Mouse (Mus musculus) limb, embryonic 11.5 days (tissue): ENCODE results near the gene Camta2. TPM values are rescaled to one million over a fixed set of nuclear protein-coding genes. Genes with fewer than 3 reads are reported as not detected.
A peak's percentile ranks its signal among the peaks of the same experiment; 100 is the strongest.

ENCODE experiments used
- ATAC-seq: fragments of 200-750 bp; cut with Nextera tagmentation; 2 replicates; pipeline ENCODE4 v1.8.0; 2017; ENCODE audit warnings: low read depth; ENCODE audit not compliant: insufficient number of reproducible peaks, low FRiP score, low TSS enrichment
- DNase-seq: peaks from one replicate; pipeline ENCODE4 v3.0.0-alpha.2; 2015; ENCODE audit warnings: low spot score
- H3K27ac ChIP-seq: fragments of 300-500 bp; sonication (generic); replicated peaks from 2 replicates; pipeline ENCODE4 v1.5.1; 2014; ENCODE audit warnings: low read depth, mild to moderate bottlenecking, low read length
- H3K27me3 ChIP-seq: fragments of 300-500 bp; sonication (generic); 2 replicates; pipeline ENCODE4 v1.6.1; 2014; ENCODE audit warnings: mild to moderate bottlenecking, low read length, mixed read lengths; ENCODE audit not compliant: control insufficient read depth, insufficient read depth
- H3K36me3 ChIP-seq: fragments of 300-500 bp; sonication (generic); 2 replicates; pipeline ENCODE4 v1.6.1; 2014; ENCODE audit warnings: mild to moderate bottlenecking, low read length, moderate library complexity, mixed read lengths; ENCODE audit not compliant: control insufficient read depth, insufficient read depth
- H3K4me1 ChIP-seq: fragments of 300-500 bp; sonication (generic); 2 replicates; pipeline ENCODE4 v1.6.1; 2014; ENCODE audit warnings: low read length, mixed read lengths; ENCODE audit not compliant: control insufficient read depth, insufficient read depth
- H3K4me2 ChIP-seq: fragments of 300-500 bp; sonication (generic); 2 replicates; pipeline ENCODE4 v1.6.1; 2014; ENCODE audit warnings: low read depth, mild to moderate bottlenecking, moderate library complexity; ENCODE audit not compliant: severe bottlenecking
- H3K4me3 ChIP-seq: fragments of 300-500 bp; sonication (generic); 2 replicates; pipeline ENCODE4 v1.5.1; 2014; ENCODE audit warnings: low read depth, low read length
- H3K9ac ChIP-seq: fragments of 300-500 bp; sonication (generic); 2 replicates; pipeline ENCODE4 v1.6.1; 2014; ENCODE audit warnings: mild to moderate bottlenecking, low read length
- H3K9me3 ChIP-seq: fragments of 300-500 bp; sonication (generic); 2 replicates; pipeline ENCODE4 v1.6.1; 2016; ENCODE audit warnings: low read length; ENCODE audit not compliant: control insufficient read depth
- WGBS: fragments of 180-500 bp; shearing (Covaris S2); extraction: QIAGEN DNeasy Blood & Tissue Kit; methylation state at CpG from one replicate; pipeline ENCODE4 v1.1.7; 2014; 5-methylcytosine and 5-hydroxymethylcytosine counted together
- polyA plus RNA-seq: library from polyadenylated mRNA; unstranded; fragments of >200 nt; fragmentation: Nextera tagmentation; extraction: Ambion mirVana; gene quantifications from 2 replicates; pipeline ENCODE4 v1.2.1, GENCODE M21; 2014

Camta2 gene
- polyA plus RNA-seq, 1 experiment from 2014 or later, result 8.2 TPM

- WGBS, result 4% methylated on average over 16 of the region's 16 CpGs
- ATAC-seq, result 0 out of 2 replicates have a peak, but pooled peaks have one; percentile 6
- Histone ChIP-seq H3K27me3 (no peaks in the 10 kb centered on the region), H3K4me3 (peak overlapping the region; percentile 82), H3K27ac (peak overlapping the region; percentile 66; the same call in 1 of the 2 replicates), H3K4me1 (peaks cover 12% of the 10 kb centered on the region), H3K9ac (peak overlapping the region; percentile 75), H3K36me3 (peaks cover 3% of the 10 kb centered on the region), H3K9me3 (no peaks in the 10 kb centered on the region), H3K4me2 (peak overlapping the region; percentile 72)
- DNase-seq, result peak; percentile 62
These were observed 871 bp downstream of the Camta2 start for GRCm38 (mm10) chr11:70686901-70687566.

DNA sequence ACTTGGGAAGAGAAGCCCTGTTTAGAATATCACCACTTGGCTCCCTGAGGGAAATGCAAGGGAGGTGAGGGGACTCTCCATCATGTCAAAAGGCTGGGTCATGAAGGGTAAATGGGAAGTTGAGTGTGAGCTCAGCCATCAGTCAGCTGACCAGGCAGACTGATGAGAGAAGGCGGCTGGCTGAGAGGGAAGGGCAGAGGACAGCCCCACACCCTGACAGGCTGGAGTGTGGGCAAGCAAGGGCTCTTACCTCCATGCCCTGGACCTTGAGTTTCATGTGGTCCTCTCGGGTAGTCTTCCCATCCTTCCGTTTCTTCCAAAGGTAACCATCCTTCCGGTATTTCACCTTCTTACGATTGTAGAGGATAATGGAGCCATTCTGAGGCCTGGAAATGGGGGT is 4.3 kb downstream of the Camta2 start:
- WGBS, result 79% methylated on average over 5 of the region's 5 CpGs
- Histone ChIP-seq H3K9me3 (no peaks in the 10 kb centered on the region), H3K4me1 (peaks cover 12% of the 10 kb centered on the region), H3K27ac (no peak overlapping the region), H3K9ac (no peak overlapping the region), H3K4me2 (no peak overlapping the region), H3K4me3 (no peak overlapping the region), H3K27me3 (no peaks in the 10 kb centered on the region), H3K36me3 (peaks cover 3% of the 10 kb centered on the region)
- DNase-seq (no peak), ATAC-seq (no peak)

GRCm38 (mm10) chr11:70681897-70682581 is 5.9 kb downstream of the Camta2 start:
- Histone ChIP-seq H3K4me3 (no peak overlapping the region), H3K36me3 (peaks cover 3% of the 10 kb centered on the region), H3K4me2 (no peak overlapping the region; the same call in 1 of the 2 replicates), H3K4me1 (peaks cover 7% of the 10 kb centered on the region; the same call in 1 of the 2 replicates), H3K9me3 (no peaks in the 10 kb centered on the region), H3K27ac (no peak overlapping the region), H3K27me3 (no peaks in the 10 kb centered on the region), H3K9ac (no peak overlapping the region)
- WGBS, result 20% methylated on average over 11 of the region's 11 CpGs
- ATAC-seq (0 out of 2 replicates have a peak, but pooled peaks have one; percentile 39), DNase-seq (peak; percentile 43)

DNA sequence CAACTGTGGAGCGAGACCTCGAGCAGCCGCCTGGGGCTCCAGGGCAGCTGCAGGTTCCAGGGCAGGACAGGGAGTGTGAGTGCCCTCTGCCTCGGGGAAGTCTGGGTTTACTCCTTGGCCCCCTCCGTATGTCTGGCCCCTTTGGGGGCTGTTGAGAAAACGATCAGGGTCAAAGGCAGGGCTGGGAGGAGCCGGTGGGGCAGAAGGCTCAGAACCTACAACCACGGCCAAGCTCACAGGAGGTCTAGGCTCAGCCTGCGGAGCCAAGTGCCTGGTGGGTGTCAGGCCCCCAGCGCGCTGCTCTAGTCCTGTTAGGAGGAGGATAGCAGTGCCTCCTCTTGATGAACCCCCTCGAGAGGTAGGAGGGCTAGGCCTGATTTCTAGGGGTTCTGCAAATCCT is 6.7 kb downstream of the Camta2 start:
- no peak overlapping the region for H3K4me2 ChIP-seq
- ATAC-seq (no peak), DNase-seq (no peak)
- no peak overlapping the region for H3K9ac ChIP-seq
- no peaks in the 10 kb centered on the region for H3K9me3 ChIP-seq
- peaks cover 6% of the 10 kb centered on the region; the same call in 1 of the 2 replicates for H3K4me1 ChIP-seq
- no peak overlapping the region for H3K4me3 ChIP-seq
- no peak overlapping the region for H3K27ac ChIP-seq
- 60% methylated on average over 12 of the region's 12 CpGs for WGBS
- H3K27me3 ChIP-seq, result no peaks in the 10 kb centered on the region
- H3K36me3 ChIP-seq, result peaks cover 3% of the 10 kb centered on the region

- no peaks in the 10 kb centered on the region for H3K9me3 ChIP-seq
- H3K27me3 ChIP-seq, result no peaks in the 10 kb centered on the region
- peaks cover 3% of the 10 kb centered on the region for H3K36me3 ChIP-seq
- no peak overlapping the region for H3K9ac ChIP-seq
- WGBS, result 89% methylated on average over 8 of the region's 8 CpGs
- no peak overlapping the region for H3K27ac ChIP-seq
- ATAC-seq (no peak), DNase-seq (no peak)
- peaks cover 6% of the 10 kb centered on the region; the same call in 1 of the 2 replicates for H3K4me1 ChIP-seq
- no peak overlapping the region for H3K4me2 ChIP-seq
- no peak overlapping the region for H3K4me3 ChIP-seq
These were observed 8.0 kb downstream of the Camta2 start for GRCm38 (mm10) chr11:70679894-70680293.

GRCm38 (mm10) chr11:70679361-70679760 is 8.5 kb downstream of the Camta2 start:
- Histone ChIP-seq H3K4me1 (peaks cover 6% of the 10 kb centered on the region; the same call in 1 of the 2 replicates), H3K4me3 (no peak overlapping the region), H3K9ac (no peak overlapping the region), H3K27me3 (no peaks in the 10 kb centered on the region), H3K9me3 (no peaks in the 10 kb centered on the region), H3K4me2 (no peak overlapping the region), H3K36me3 (peaks cover 3% of the 10 kb centered on the region), H3K27ac (no peak overlapping the region)
- 95% methylated on average over 8 of the region's 8 CpGs for WGBS
- ATAC-seq, result no peak
- DNase-seq, result no peak

DNA sequence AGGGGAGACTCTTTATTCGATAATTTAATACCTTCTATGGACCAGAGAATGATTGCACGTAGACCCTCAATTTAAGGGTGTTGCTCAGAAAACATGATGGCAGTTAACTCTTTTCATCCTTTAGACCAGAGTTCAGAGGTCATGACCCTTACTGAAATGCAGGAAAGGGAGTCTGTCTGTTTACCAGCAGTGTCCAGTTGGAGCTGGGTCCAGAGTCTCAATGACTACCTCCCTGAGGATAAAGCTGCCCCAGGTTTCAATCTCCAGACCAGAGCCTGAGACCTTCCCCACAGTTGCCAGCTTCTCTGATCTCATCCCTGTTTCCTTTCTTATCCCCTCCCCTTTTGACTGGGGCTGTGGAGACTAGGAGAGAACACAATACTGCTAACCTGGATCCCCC is 9.3 kb downstream of the Camta2 start:
- peaks cover 6% of the 10 kb centered on the region; the same call in 1 of the 2 replicates for H3K4me1 ChIP-seq
- ATAC-seq (no peak), DNase-seq (no peak)
- no peaks in the 10 kb centered on the region; the same call in none of the 2 replicates for H3K36me3 ChIP-seq
- no peak overlapping the region for H3K9ac ChIP-seq
- WGBS, result 58% methylated on average over 2 of the region's 2 CpGs
- no peak overlapping the region for H3K27ac ChIP-seq
- H3K9me3 ChIP-seq, result no peaks in the 10 kb centered on the region
- no peak overlapping the region for H3K4me3 ChIP-seq
- no peaks in the 10 kb centered on the region for H3K27me3 ChIP-seq
- H3K4me2 ChIP-seq, result no peak overlapping the region

- Histone ChIP-seq H3K4me3 (no peak overlapping the region), H3K9me3 (no peaks in the 10 kb centered on the region), H3K4me1 (peaks cover 6% of the 10 kb centered on the region; the same call in 1 of the 2 replicates), H3K27ac (no peak overlapping the region), H3K36me3 (no peaks in the 10 kb centered on the region; the same call in none of the 2 replicates), H3K9ac (0 out of 2 replicates have a peak overlapping the region, but pooled peaks have one; percentile 12), H3K4me2 (no peak overlapping the region), H3K27me3 (no peaks in the 10 kb centered on the region)
- DNase-seq (no peak), ATAC-seq (no peak)
- 78% methylated on average over 9 of the region's 9 CpGs for WGBS
These were observed 9.8 kb downstream of the Camta2 start for GRCm38 (mm10) chr11:70678092-70678491.
